Mouse (Mus musculus) mesoderm, embryonic 11.5 days (tissue): ENCODE measurements around the gene Phb.
"Not testable (repeated sequence)": the region's sequence is repeated elsewhere in the genome, so short reads cannot be mapped to it uniquely, and the experiment has no call there.

ENCODE experiments used
- DNase-seq: peaks from one replicate; pipeline ENCODE4 v3.0.0-alpha.2; 2012; ENCODE audit warnings: low read depth, low spot score

Gene Phb

DNA sequence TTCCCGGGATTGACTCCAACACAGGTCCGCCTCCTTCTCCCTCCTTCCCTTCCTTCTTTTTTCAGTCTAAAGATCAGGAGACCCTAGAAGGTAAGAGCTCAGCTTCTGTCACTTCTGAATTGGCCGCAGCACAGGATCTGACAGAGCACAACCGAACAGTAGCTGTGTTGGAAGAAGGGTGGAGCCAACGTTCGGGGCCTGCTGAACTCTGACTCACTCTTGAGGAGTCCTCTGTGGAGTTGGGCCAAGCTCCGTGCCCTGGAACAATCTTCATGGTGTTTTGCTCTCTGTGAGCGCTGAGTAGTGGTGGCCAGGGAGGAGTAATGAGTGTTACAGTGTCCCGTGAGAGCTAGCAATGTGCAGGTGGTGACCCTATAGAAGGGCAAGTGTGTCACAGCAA is 15.8 kb upstream of the Phb start:
- no peak for DNase-seq

DNA sequence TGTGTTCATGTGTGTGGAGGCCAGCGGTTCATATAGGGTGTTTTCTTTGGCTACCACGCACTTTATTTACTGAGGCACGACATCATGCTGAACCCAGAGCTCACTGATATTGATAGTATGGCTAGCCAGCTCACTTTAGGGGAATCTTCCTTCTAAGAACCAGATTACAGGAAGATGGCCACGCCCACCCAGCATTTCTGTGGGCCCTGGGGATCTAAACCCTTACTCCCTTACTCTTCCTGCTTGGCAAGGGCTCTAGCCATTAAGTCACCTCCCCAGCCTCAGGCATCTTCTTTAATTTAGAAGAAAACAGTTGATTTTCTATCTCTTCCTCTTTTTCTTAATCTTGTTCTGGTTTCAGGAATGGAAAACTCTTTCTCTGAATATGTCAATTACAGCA is 9.3 kb upstream of the Phb start:
- DNase-seq, result no peak

DNA sequence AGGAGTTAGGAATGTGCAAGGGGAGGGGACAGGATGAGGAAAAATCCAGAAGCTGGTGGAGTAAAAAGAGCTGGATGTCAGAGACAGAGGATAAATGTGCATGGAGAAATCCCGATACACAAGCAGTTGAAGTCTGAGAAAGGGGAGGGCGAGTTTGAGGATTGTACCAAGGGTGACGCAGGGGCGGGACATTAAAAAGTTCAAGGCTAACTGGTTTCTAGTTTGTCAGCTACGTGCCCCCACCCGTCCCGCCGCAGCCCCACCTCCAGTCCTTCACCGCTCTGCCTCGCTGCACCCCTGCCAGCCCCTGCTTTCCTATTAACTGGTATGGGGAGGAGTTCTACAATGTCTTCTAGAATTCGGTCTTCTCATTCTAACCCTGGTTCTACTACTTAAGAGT is 420 bp downstream of the Phb start:
- DNase-seq, result no peak

DNA sequence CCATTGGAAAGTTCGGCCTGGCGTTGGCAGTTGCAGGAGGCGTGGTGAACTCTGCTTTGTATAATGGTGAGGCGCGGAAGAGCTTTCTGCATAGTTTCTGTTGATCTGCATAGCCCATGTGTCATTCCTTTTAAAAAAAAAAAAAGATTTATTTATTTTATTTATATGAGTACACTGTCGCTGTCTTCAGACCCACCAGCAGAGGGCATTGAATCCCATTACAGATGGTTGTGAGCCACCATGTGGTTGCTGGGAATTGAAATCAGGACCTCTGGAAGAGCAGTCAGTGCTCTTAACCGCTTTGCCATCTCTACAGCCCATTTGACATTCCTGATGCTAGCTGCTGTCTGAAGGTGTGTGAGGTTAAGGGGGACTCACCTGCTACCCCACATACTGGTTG is 1.3 kb downstream of the Phb start:
- DNase-seq, result not testable (repeated sequence)

DNA sequence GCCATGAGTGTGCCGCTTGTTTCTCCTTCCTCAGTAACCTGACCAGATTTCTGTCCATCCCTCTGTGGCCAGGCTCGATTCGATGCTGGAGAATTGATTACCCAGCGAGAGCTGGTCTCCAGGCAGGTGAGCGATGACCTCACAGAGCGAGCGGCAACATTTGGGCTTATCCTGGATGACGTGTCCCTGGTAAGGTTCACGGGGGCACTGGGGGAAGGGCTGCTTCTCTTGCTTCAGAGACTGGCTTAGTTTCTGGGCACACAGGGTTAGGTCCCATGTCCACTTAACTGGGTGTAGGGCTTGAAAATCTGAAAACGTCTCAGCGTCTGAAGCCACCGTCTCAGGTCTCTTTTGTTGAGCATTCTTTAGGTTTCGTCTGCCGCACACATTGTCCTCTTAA is 8.7 kb downstream of the Phb start:
- no peak for DNase-seq

DNA sequence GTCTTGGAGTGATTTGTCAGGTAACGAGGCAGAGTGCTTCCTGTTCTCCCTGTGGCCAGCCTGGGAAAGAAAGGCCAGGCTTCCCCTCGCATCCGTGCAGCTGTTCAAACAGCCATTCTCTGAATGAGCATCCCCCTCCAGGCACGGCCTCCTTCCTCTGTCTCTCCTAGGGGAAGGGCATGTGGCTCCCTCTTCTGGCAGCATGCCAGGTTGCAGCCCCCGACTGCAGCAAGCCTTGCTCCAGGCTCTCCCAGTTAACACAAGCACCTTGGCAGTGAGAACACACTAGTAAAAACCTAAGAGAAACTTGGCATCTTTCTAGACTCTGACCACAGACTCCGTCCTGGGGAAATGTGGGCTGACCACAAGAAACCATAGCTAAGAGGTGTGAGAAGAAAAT is 9.6 kb downstream of the Phb start:
- DNase-seq, result peak; percentile 93

DNA sequence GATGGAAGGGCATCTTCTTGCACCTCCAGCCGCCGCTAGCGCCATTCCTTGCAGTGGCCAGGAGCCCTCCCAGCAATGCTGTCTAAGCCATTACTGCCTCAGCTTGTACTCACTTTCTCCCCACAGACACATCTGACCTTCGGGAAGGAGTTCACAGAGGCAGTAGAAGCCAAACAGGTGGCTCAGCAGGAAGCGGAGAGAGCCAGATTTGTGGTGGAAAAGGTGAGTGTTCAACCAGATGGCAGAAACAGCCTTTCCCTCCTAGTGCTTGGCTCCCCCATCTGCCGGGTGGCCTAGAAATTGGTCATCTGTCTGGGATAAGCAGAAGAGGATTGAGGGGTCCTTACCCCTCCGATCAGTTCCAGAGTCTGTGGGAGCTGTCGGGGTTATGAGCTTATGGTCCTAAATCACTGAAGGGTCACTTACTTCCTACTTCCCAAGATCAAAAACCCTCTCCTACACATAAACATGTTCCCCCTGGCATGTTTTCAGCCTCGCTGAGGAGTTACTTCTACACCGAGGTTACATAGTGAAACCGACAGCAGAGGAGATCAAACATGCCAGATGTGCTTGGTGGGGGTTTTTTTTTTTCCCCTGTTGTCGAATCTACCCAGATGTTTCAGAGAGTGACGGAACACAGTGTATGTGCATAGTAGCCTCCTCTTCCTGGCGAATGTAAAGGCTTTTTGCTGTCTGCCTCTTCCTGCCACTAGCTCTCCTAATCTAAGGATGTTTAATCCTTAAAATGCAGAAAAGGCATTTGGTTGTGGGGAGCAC is 11.4 kb downstream of the Phb start:
- DNase-seq, result peak; percentile 26

DNA sequence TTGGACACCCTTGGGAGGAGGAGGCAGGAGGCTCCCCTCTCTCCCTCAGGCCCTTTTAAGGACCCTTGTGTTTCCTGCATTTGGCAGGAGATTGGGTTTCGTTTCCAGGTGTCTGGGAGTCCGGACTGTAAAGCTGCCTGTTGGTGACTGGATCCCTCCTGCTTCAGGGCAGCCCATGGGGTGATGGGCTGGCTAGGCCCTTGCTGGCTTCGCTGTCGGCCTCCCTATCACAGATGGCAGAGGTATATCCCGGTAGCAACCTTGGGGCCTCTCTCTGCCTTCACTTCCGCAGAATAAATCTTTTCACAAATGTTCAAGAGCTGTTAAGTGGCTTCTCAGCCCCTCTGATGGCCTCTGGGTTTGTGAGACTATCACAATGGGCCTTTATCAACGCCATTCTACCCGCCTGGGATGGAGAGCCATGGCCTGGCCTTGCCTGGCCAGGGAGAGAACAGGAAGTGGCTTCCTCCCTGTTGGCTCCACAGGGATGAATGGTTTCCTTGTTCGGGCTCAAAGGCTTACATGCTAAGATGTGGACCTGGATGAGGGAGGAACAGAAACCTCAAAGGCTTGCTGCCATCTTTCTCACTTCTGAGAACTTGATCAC is 15.3 kb downstream of the Phb start:
- DNase-seq, result peak; percentile 55

DNA sequence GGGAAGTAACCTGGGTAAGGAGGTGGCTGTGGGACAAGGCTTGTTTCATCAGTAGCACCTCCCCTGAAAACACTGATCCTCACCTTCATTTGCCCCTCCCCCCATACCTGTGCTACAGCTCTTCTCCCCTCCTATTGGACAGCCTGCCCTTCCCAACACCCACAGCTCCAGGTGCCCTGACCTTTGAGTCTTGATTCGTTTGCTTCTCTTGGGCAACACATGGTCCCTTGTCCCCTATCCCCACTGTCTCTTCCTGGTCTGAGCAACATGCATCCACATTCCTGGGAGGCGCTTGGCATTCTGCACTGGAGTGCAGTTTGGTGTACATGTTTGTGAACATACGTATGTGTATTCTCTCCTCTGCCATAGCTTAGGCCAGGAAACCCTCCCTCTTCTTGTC is 16.2 kb downstream of the Phb start:
- DNase-seq, result no peak

DNA sequence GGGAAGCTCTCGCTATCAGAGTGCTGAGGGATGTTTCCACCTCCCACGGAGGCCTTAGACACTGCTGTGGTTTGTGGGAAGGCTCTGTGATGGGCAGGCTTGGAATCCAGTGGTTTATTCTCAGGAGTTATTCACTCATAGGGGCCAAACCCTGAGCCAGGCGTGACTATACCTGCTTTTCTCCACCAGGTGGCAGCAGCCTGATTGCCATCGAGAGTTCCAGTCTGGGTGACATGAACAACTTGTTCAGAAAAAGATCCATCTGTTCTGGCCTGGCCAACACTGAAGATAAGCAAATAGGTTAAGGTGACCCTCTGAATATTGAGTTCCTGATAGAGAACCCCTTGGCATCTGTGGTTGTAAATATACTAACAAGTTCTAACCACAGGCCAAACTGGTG is 19.3 kb downstream of the Phb start:
- DNase-seq, result peak; percentile 76

DNA sequence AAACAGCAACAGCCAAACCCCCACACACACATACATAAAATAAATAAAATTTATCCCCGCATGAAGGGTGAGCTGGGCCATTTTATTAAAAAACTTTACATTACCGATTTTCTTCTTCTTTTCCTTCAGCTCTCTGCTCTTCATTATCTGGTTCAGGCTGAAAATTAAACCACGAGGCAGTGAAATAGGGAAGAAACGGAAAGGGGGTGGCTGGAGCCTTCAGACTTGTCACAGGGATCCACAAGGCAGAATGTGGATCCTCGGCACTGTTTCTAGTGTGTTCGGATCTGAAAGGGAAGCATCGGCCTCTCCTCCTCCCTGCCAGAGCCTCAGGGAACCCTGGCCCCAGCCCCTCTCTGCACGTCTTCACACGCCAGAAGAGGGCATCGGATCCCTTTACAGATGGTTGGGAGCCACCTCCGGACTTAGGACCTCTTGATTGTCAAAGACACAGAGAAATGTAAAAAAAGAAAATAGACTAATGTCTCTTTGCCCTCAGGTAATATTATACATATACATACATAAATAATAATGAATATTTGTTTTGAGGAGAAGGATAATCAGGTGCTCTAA is 20.4 kb downstream of the Phb start:
- DNase-seq, result no peak

DNA sequence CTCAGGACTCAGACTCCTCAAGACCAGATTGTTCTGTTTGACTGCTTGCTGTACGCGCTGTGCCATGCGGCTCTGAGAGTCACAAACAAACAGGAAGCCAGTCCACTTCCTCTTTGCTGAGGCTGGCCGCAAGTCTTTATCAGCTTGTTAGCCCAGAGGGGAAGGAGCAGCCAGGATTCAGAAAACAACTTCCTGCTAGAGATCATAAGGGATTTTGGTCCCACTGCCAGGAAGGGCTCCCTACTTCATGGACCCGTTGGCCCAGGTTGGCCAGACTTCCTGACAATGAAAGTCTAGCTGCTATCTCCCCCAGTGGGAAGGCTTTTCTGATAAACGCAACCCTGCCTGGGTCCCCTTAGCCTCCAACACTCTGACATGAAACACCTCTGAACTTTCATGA is 21.8 kb downstream of the Phb start:
- DNase-seq, result no peak

DNA sequence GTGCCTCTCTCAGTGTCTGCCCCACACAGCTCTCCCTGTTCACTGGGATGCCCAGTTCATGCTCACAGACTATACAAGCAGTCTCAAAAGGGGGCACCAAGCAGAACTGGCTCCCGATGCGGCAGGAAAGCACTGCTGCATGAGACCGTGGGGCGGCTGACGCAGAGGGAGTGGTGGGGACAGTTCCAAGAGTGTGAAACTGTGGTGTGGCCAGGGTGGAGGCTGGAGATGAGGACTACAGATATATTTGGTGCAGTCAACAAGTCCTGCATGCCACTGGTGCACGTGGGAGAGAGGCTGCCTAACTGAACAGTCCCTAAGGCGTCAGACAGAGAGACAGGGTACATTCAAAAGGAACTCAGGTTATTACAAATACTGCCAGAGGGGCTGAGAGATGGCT is 22.2 kb downstream of the Phb start:
- DNase-seq, result no peak

DNA sequence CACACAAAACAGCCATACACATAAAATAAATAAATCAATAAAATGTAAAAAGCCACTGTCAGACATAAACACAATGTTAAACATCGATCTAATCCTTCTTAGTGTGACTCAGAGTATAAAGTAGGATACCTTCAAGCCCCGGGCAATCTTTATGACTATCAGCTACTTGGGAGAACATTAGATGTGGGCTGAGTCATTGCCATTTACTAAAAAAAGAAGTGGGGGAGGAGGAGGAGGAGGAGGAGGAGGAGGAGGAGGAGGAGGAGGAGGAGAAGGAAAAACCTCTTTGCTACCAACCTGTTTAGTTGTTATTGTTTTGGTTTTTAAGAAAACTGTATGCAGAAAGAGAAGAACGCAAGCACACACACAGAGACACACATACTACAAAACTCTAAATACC is 22.8 kb downstream of the Phb start:
- no peak for DNase-seq

DNA sequence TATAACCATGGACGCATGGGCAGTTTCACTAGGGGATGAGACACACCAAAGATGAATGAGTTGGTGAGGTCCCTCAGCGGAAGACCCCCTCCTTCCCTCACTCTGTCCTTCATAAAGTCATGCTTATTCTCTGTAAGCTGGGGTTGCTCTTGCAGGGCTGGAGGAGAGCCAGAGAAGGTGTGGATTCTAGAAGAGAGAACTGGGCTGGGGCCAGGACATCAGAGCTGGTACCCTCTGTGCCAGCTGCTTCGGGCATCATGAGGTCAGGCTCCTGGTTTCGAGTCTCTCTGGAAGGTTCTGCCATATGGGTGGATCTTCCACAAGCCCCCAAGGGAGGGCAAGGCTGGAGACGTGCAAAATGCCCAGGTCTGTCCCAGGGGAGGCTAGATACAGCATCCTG is 31.8 kb downstream of the Phb start:
- DNase-seq, result no peak

DNA sequence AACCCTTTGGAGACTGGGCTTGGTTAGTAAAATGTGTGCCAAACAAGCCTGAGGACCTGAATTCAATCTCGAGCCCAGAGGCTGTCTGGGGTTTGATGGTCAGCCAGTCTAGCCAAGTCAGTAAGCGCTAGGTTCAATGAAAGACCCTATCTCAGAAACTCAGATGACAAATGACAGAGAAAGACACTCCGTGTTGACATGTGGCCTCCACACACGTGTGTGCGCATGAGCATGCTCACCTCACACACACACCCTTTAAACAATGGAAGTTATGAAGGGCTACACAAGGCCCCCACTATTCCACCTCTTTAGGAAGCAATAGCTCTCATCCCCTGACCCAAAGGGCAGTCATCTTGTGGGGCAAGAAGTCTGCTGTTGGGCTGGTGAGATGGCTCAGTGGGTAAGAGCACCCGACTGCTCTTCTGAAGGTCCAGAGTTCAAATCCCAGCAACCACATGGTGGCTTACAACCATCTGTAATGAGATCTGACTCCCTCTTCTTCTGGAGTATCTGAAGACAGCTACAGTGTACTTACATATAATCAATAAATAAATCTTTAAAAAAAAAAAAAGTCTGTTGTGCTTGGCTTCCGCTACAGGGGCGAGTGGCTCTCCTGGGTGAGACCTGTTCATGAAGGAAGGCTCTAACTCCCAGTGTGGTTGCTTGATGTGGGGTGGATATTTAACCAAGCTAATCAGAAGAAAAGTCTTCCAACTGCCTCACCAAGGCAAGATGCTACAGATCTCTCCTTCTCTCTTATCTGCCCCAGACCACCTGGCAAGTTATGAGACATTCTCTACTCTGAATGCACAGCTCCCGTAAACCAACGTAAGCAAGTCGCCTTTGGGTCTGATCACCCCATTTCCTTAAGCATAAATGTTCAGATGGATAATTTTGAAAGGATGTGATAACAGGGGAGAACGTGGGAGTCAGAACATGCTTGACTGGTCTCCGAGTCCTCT is 34.3 kb downstream of the Phb start:
- no peak for DNase-seq

DNA sequence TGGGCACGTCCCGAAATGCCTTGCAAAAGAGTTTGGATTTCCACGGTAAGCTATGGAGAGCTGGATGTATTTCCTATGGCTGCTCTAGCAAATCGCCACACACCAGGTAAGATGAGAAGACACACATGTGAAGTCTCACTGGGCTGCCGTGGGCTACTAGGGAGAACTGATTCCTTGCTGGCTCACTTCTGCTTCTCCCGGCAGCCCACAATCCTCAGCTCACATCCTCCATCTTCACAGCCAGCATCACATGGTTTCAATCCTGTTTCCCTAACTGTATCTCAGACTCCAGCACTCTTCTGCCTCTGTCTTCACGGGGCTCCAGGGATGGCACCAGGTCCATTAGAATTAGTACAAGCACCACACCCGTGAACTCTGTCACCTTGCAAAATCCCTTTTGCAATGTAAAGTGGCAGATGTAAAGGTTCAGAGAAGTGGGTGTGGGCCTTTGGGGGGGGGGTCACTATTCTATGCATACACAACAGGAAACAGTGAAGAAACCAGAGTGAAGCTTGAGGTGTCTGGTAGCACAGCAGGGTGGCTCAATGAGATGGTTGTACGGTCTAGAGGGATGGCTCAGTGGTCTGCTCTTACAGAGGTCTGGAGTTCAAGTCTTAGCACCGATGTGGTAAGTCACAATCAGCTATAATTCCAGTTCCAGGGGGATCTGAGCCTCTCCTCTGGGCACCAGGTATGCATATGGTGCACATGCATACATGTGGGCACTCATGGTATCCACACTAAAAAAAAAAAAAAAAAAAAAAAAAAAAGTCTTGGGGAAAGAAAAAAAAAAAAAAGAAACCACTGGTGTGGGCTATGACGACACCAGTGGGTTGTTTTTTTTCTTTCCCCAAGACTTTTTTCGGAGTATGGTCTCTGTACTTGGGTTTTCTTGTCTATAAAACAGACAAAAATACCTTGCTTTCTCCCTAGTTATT is 37.5 kb downstream of the Phb start:
- no peak for DNase-seq

DNA sequence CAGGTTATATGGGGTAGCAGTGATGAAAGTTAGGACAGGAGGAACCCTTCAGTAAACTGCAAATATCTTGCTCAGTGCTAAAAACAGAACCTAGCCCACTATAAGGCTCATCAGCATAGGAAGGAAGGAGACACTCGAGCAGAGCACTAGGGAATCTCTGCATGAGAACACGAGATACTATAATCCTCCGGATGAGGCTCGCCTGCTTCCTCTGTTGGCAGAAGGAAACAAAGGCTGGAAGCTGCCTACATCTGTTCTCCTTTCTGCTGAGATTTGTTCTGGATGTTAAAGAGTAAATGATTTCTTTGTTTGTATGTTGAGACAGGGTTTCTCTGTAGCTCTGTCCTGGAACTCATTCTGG is 38.2 kb downstream of the Phb start:
- no peak for DNase-seq

DNA sequence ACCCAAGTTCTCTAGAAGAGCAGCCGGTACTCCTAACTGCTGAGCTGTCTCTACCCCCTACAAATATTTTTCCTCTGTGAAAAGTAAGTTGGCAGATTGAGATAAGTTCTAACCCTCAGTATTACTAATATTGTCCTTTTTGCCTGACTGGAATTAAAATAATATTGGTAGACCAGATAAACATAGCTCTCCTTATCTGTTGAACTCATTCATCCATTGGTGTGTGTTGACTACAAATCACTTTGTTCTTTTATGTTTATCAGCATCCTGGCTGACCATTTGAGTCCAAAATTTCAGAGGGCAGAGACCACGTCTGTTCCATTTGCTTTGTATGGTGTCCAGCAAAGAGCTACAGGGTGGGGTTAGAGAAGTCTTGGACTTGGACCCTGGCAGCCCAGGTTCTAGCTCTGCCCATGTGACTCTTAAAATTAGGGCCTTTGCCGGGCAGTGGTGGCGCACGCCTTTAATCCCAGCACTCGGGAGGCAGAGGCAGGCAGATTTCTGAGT is 42.8 kb downstream of the Phb start:
- no peak for DNase-seq

DNA sequence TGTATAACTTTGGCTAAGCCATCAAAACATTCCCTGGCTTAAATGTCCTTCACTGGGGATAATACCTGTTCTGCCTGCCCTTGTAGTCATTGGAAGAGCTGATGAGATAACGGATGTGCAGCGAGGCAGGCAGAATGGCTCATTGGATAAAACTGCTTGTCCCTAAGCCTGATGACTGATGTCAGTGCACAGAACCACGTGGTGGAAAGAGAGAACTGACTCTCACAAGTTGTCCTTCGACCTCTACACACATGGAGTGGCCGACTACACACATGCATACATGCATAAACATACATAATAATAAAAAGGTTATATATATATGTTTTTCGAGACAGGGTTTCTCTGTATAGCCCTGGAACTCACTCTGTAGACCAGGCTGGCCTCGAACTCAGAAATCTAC is 43.7 kb downstream of the Phb start:
- no peak for DNase-seq

DNA sequence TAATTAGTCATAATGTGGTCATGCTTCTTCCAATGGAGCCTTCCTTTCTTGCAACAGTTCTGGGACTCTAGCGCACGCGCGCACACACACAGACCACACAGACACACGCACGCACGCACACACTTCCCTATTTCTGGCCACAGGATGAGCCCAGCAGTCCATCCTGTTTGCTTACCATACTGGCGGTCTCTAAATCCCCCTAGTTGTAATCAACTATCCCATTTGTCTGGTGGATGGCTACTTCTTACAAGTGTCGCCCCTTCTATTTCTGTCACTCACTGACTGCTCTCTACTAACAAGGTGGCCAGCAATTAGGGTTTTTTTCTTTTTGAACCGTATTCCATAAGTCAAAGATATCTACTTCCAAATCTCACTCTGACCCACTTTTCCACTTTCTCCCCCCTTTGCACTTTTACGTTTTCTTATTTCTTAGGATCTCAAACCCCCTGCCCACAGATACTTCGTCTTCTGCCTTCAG is 45.4 kb downstream of the Phb start:
- peak; percentile 21 for DNase-seq
